ENCODE assay signal across 16 mouse cellular contexts in the genomic region with DNA sequence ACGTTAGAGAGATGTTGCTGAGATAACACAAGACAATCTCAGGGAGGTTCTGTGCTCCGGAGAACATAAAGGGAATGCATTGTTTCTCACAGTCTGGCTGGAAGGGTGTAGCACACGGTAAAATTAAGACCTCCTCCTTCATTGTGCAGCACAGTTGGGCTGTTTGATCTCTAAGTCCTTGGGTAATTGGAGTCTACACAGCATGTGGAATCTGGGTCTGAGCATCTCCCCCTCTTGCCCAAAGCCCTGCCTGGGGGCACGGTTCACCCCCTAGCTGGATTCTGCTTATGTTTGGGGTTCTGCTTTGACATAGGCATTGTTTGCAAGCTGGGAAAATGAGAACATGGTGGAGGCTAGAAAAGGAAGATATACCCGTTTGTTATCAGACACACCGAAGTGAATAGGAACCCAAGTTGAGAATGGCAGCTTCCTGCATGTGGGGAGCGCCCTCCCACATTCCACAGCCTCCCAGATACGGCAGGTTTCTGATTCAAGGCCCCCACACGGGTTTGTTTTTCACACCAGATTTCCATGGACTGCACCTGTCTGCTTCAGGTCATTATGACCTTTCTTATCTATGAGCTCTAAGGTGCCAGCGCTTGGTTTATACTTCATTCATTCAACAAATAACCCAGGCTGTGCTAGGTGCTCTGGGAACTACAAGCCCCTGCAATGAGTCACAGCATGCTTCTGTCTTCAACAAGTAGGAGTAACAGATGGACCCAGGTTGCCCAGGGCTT.
A peak's percentile ranks its signal among the peaks of the same experiment; 100 is the strongest.
DNase-seq lines count a peak whose midpoint lies in the region; ATAC-seq lines count a peak whose summit lies in the region.
"Had no signal": no experiment of that assay in that cellular context is flagged by ENCODE, and none has a peak within 500 bp of the region (broad histone marks: within the 10 kb centered on the region; RNA-seq: fewer than 3 reads in every experiment).

No protein-coding gene starts in this region.

- H3K27me3 ChIP-seq in hindbrain, embryonic 11.5 days (ENCODE audit: control insufficient read depth, insufficient read depth, low read length): peaks cover 15% of the 10 kb centered on the region
- peaks cover 18% of the 10 kb centered on the region for H3K27me3 ChIP-seq in hindbrain, embryonic 16.5 days (replicated peaks; ENCODE audit: control insufficient read depth, insufficient read depth, low read length)
- H3K27me3 ChIP-seq in forebrain, embryonic 14.5 days (replicated peaks; ENCODE audit: control insufficient read depth, insufficient read depth, low read length): peaks cover 33% of the 10 kb centered on the region
- H3K27me3 ChIP-seq in hindbrain, embryonic 14.5 days (ENCODE audit: control insufficient read depth, insufficient read depth, low read length): peaks cover 32% of the 10 kb centered on the region

- H3K9ac ChIP-seq in hindbrain, embryonic 11.5 days (ENCODE audit: low read depth, low read length): no peak overlapping the region
- no peak overlapping the region for H3K9ac ChIP-seq in hindbrain, embryonic 16.5 days (ENCODE audit: low read depth, low read length)
- H3K9ac ChIP-seq in forebrain, embryonic 14.5 days (ENCODE audit: low read length): peak overlapping the region; percentile 46
- no peak overlapping the region for H3K9ac ChIP-seq in hindbrain, embryonic 14.5 days

- DNase-seq in hindbrain, embryonic 11.5 days (ENCODE audit: low spot score): peak; percentile 8
- DNase-seq in retina, postnatal 1 day: peak; percentile 39
- DNase-seq in retina, embryonic 14.5 days (ENCODE audit: low spot score): no peak
- DNase-seq in forebrain, embryonic 14.5 days (ENCODE audit: low spot score): peak; percentile 37
- DNase-seq in right cerebral cortex, postnatal 36 days (ENCODE audit: low spot score in 2 of 2): no peak
- no peak for DNase-seq in hindbrain, embryonic 14.5 days (ENCODE audit: low spot score)
- no peak for DNase-seq in kidney, adult 8-10 months
- DNase-seq: adrenal gland, postnatal 36 days; B cell, adult 2 months; cerebellum, postnatal 36 days; heart, postnatal 4 days; kidney, adult 18-20 months had no signal

- H3K4me2 ChIP-seq in hindbrain, embryonic 11.5 days (replicated peaks; ENCODE audit: low read depth, low read length): no peak overlapping the region
- H3K4me2 ChIP-seq in hindbrain, embryonic 16.5 days (ENCODE audit: low read length): no peak overlapping the region
- peak overlapping the region; percentile 50 for H3K4me2 ChIP-seq in forebrain, embryonic 14.5 days (ENCODE audit: low read length)
- no peak overlapping the region for H3K4me2 ChIP-seq in hindbrain, embryonic 14.5 days (replicated peaks)
- H3K4me2 ChIP-seq: liver, embryonic 11.5 days had no signal

- H3K4me3 ChIP-seq in hindbrain, embryonic 11.5 days (ENCODE audit: low read depth, low read length): no peak overlapping the region
- H3K4me3 ChIP-seq in hindbrain, embryonic 16.5 days (ENCODE audit: low read length): no peak overlapping the region
- H3K4me3 ChIP-seq in forebrain, embryonic 14.5 days (ENCODE audit: low read depth, low read length): peak overlapping the region; percentile 32; the same call in 1 of the 2 replicates
- no peak overlapping the region for H3K4me3 ChIP-seq in hindbrain, embryonic 14.5 days (replicated peaks; ENCODE audit: low read length)
- H3K4me3 ChIP-seq: layer of hippocampus, adult 2 months; megakaryocyte, embryonic 14.5 days had no signal

- 46% methylated on average over 10 of the region's 10 CpGs for WGBS in hindbrain, embryonic 11.5 days
- 48% methylated on average over 10 of the region's 10 CpGs for WGBS in hindbrain, embryonic 16.5 days
- WGBS in forebrain, embryonic 14.5 days: 14% methylated on average over 10 of the region's 10 CpGs
- 41% methylated on average over 10 of the region's 10 CpGs for WGBS in hindbrain, embryonic 14.5 days

- no peak overlapping the region for H3K27ac ChIP-seq in hindbrain, embryonic 11.5 days (ENCODE audit: low read depth, low read length)
- H3K27ac ChIP-seq in hindbrain, embryonic 16.5 days (ENCODE audit: low read depth, low read length): no peak overlapping the region
- H3K27ac ChIP-seq in forebrain, embryonic 14.5 days (ENCODE audit: low read depth, low read length): peak overlapping the region; percentile 66; the same call in 1 of the 2 replicates
- H3K27ac ChIP-seq in hindbrain, embryonic 14.5 days: no peak overlapping the region
- H3K27ac ChIP-seq: layer of hippocampus, adult 2 months had no signal

- H3K36me3 ChIP-seq in hindbrain, embryonic 11.5 days (ENCODE audit: control insufficient read depth, insufficient read depth, low read length): no peaks in the 10 kb centered on the region
- H3K36me3 ChIP-seq in hindbrain, embryonic 16.5 days (ENCODE audit: control insufficient read depth, insufficient read depth, low read length): no peaks in the 10 kb centered on the region
- no peaks in the 10 kb centered on the region for H3K36me3 ChIP-seq in forebrain, embryonic 14.5 days (ENCODE audit: control insufficient read depth, insufficient read depth, low read length)
- no peaks in the 10 kb centered on the region for H3K36me3 ChIP-seq in hindbrain, embryonic 14.5 days (replicated peaks; ENCODE audit: control insufficient read depth, insufficient read depth)

- no peaks in the 10 kb centered on the region for H3K4me1 ChIP-seq in hindbrain, embryonic 11.5 days (replicated peaks; ENCODE audit: control insufficient read depth, insufficient read depth, low read length)
- H3K4me1 ChIP-seq in hindbrain, embryonic 16.5 days (ENCODE audit: control insufficient read depth, insufficient read depth, low read depth, low read length): no peaks in the 10 kb centered on the region
- peaks cover 8% of the 10 kb centered on the region; the same call in 1 of the 2 replicates for H3K4me1 ChIP-seq in forebrain, embryonic 14.5 days (ENCODE audit: control insufficient read depth, insufficient read depth, low read length)
- no peaks in the 10 kb centered on the region; the same call in 1 of the 2 replicates for H3K4me1 ChIP-seq in hindbrain, embryonic 14.5 days (replicated peaks; ENCODE audit: control insufficient read depth, insufficient read depth, low read length)

- H3K9me3 ChIP-seq in hindbrain, embryonic 11.5 days (ENCODE audit: control insufficient read depth, low read length): no peaks in the 10 kb centered on the region
- H3K9me3 ChIP-seq in hindbrain, embryonic 16.5 days (ENCODE audit: control insufficient read depth, low read length): no peaks in the 10 kb centered on the region
- H3K9me3 ChIP-seq in forebrain, embryonic 14.5 days (replicated peaks; ENCODE audit: control insufficient read depth, low read length): no peaks in the 10 kb centered on the region
- no peaks in the 10 kb centered on the region for H3K9me3 ChIP-seq in hindbrain, embryonic 14.5 days (ENCODE audit: control insufficient read depth, low read length)
- H3K9me3 ChIP-seq: megakaryocyte, embryonic 14.5 days had no signal

- ATAC-seq in hindbrain, embryonic 11.5 days (ENCODE audit: low FRiP score): no peak
- ATAC-seq in hindbrain, embryonic 16.5 days: no peak
- ATAC-seq in forebrain, embryonic 14.5 days: no peak
- no peak for ATAC-seq in hindbrain, embryonic 14.5 days (ENCODE audit: low FRiP score)

Comparison
In these comparisons a context has a peak if more than half of its experiments do, and no peak if none do; other contexts are left out.
1. DNase-seq: peak in hindbrain, embryonic 11.5 days (single experiment), retina, postnatal 1 day (single experiment) and forebrain, embryonic 14.5 days (single experiment); none in retina, embryonic 14.5 days (single experiment), right cerebral cortex, postnatal 36 days (0 of 2), hindbrain, embryonic 14.5 days (single experiment) and kidney, adult 8-10 months (0 of 2).